Mouse (Mus musculus): ENCODE results near the gene Gm44790.
"Not testable (repeated sequence)": the region's sequence is repeated elsewhere in the genome, so short reads cannot be mapped to it uniquely, and the experiment has no call there.

Gene Gm44790

GRCm38 (mm10) chr6:86474646-86475181, 48.3 kb downstream of the Gm44790 start:
- no peak for DNase-seq (ENCODE audit: low spot score in 2 of 2)

GRCm38 (mm10) chr6:86475462-86476167, 49.2 kb downstream of the Gm44790 start:
- peak; percentile 70 to 77 for DNase-seq (ENCODE audit: low spot score in 2 of 2)

GRCm38 (mm10) chr6:86476931-86477330, 50.5 kb downstream of the Gm44790 start:
- DNase-seq (ENCODE audit: low spot score in 2 of 2), result no peak

GRCm38 (mm10) chr6:86479311-86479710, 52.9 kb downstream of the Gm44790 start:
- peak; percentile 50 to 66 for DNase-seq (ENCODE audit: low spot score in 2 of 2)

- no peak for DNase-seq (ENCODE audit: low spot score in 2 of 2)
These were observed 53.3 kb downstream of the Gm44790 start for GRCm38 (mm10) chr6:86479816-86480188.

GRCm38 (mm10) chr6:86480189-86480831, 53.9 kb downstream of the Gm44790 start:
- DNase-seq (ENCODE audit: low spot score in 2 of 2), result peak; percentile 79 to 86

GRCm38 (mm10) chr6:86481871-86482270, 55.4 kb downstream of the Gm44790 start:
- no peak for DNase-seq (ENCODE audit: low spot score in 2 of 2)

- no peak for DNase-seq (ENCODE audit: low spot score in 2 of 2)
These were observed 59.6 kb downstream of the Gm44790 start for GRCm38 (mm10) chr6:86485943-86486640.

- DNase-seq (ENCODE audit: low spot score in 2 of 2), result peak; percentile 85 to 89
These were observed 61.1 kb downstream of the Gm44790 start for GRCm38 (mm10) chr6:86487358-86488148.

GRCm38 (mm10) chr6:86488149-86488485, 61.7 kb downstream of the Gm44790 start:
- peak in 1 of 2 experiments; percentile 56 for DNase-seq (ENCODE audit: low spot score in 2 of 2)

GRCm38 (mm10) chr6:86489945-86490344, 63.5 kb downstream of the Gm44790 start:
- DNase-seq (ENCODE audit: low spot score in 2 of 2), result no peak

- DNase-seq (ENCODE audit: low spot score in 2 of 2), result not testable (repeated sequence)
These were observed 64.0 kb downstream of the Gm44790 start for GRCm38 (mm10) chr6:86490413-86490812.

- peak; percentile 39 to 65 for DNase-seq (ENCODE audit: low spot score in 2 of 2)
These were observed 67.2 kb downstream of the Gm44790 start for GRCm38 (mm10) chr6:86493469-86494263.

- no peak for DNase-seq (ENCODE audit: low spot score in 2 of 2)
These were observed 68.3 kb downstream of the Gm44790 start for GRCm38 (mm10) chr6:86494767-86495166.
